Mouse (Mus musculus) testis, postnatal 10 days (tissue): ENCODE data around the gene Hist1h2bb.
A peak's percentile ranks its signal among the peaks of the same experiment; 100 is the strongest.
"Not testable (repeated sequence)": the region's sequence is repeated elsewhere in the genome, so short reads cannot be mapped to it uniquely, and the experiment has no call there.

Source experiments
- DNase-seq: peaks from one replicate; pipeline ENCODE4 v3.0.0; 2021; ENCODE audit warnings: low spot score

Hist1h2bb gene

GRCm38 (mm10) chr13:23764324-23765171, 18.0 kb downstream of the Hist1h2bb start:
- no peak for DNase-seq

GRCm38 (mm10) chr13:23765172-23765513, 18.6 kb downstream of the Hist1h2bb start:
- DNase-seq, result no peak

GRCm38 (mm10) chr13:23766772-23767171, 20.2 kb downstream of the Hist1h2bb start:
- no peak for DNase-seq

- no peak for DNase-seq
These were observed 22.4 kb downstream of the Hist1h2bb start for GRCm38 (mm10) chr13:23768834-23769397.

- not testable (repeated sequence) for DNase-seq
These were observed 23.1 kb downstream of the Hist1h2bb start, which contains the start of gene Trim38 for GRCm38 (mm10) chr13:23769613-23770012. TSS of gene Trim38 (plus strand) at chr13:23769913.

GRCm38 (mm10) chr13:23772561-23773313, 26.2 kb downstream of the Hist1h2bb start:
- peak; percentile 48 for DNase-seq

- no peak for DNase-seq
These were observed 31.8 kb downstream of the Hist1h2bb start for GRCm38 (mm10) chr13:23778339-23778738.

GRCm38 (mm10) chr13:23779025-23779424, 32.5 kb downstream of the Hist1h2bb start:
- no peak for DNase-seq

GRCm38 (mm10) chr13:23792520-23792919, 46.0 kb downstream of the Hist1h2bb start:
- DNase-seq, result peak; percentile 52
